Mouse (Mus musculus): ENCODE data around the gene Rnf20.

DNA sequence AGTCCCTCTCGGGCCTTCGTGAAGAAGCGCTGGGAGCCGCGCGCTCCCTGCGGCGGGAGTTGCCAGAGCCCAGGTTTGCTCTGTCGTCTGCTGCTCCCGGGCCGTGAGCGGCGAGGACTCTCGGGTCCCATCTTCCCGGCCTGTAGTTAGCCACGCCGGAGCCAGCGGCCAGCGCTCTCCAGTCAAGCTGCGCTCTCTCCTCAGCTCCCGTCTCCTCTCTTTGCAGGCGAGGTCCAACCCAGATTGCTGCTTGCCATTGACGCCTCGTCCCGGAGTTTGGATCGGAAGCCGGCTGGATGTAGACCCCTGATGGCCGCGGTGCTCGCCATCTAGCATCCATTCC is 304 bp downstream of the Rnf20 start:
- no peak for TF ChIP-seq POLR2A (IDR thresholded peaks at IDR 0.05; ENCODE audit: insufficient read length, low read depth)
- TF ChIP-seq E2F4 (IDR thresholded peaks at IDR 0.05; ENCODE audit: insufficient read depth) = no peak
- no peak for TF ChIP-seq MAX (IDR thresholded peaks at IDR 0.05; ENCODE audit: low read depth)
- TF ChIP-seq MYOG (IDR thresholded peaks at IDR 0.05; ENCODE audit: control insufficient read depth in 1 of 3, insufficient read depth in 1 of 3, insufficient read length in 2 of 3, low read depth in 2 of 3) = no peak
- TF ChIP-seq TCF12 (IDR thresholded peaks at IDR 0.05; ENCODE audit: insufficient read depth, poor library complexity, severe bottlenecking) = no peak
- TF ChIP-seq REST (IDR thresholded peaks at IDR 0.05; ENCODE audit: insufficient read depth, insufficient read length) = no peak
- TF ChIP-seq POLR2AphosphoS2 (IDR thresholded peaks at IDR 0.05; ENCODE audit: insufficient read length, low read depth) = no peak
- TF ChIP-seq USF1 (IDR thresholded peaks at IDR 0.05; ENCODE audit: low read depth) = no peak
- no peak for TF ChIP-seq SRF (IDR thresholded peaks at IDR 0.05; ENCODE audit: control insufficient read depth, insufficient read length, low read depth)
- no peak for TF ChIP-seq MYOD1 (IDR thresholded peaks at IDR 0.05; ENCODE audit: control insufficient read depth in 1 of 3, insufficient read length in 2 of 3, low read depth in 2 of 3)
- TF ChIP-seq TCF3 (IDR thresholded peaks at IDR 0.05; ENCODE audit: insufficient read length, low read depth) = no peak
